Mouse (Mus musculus) urinary bladder, postnatal 4 days (tissue): Measurements from ENCODE around the gene Slc41a1.

Experiments used
- DNase-seq, 2 experiments: peaks; one replicate each; pipeline ENCODE4 v3.0.0; 2021 to 2022; ENCODE audit warnings: low spot score in 2 of 2

Gene Slc41a1

DNA sequence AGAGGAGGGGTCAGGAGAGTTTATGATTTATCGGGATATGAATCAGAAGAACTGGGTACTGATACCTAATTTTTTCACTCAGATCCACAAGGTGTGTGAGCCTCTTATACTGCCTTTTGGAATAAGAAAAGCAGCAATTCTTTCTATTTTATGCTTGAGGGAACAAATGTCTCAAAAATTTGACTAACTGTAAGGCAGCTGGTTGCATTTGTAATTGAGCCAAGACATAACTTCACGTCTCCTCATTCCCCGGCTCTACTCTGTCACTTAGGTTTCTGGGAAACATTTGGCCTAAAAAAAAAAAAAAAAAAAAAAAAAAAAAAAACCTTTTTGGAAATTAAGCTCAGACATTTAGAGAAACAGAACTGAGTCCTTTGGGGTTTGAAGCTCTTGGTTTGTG, 59.3 kb downstream of the Slc41a1 start:
- no peak for DNase-seq

- DNase-seq = no peak
Measured at GRCm38 (mm10) chr1:131890043-131890658, 62.9 kb downstream of the Slc41a1 start.

DNA sequence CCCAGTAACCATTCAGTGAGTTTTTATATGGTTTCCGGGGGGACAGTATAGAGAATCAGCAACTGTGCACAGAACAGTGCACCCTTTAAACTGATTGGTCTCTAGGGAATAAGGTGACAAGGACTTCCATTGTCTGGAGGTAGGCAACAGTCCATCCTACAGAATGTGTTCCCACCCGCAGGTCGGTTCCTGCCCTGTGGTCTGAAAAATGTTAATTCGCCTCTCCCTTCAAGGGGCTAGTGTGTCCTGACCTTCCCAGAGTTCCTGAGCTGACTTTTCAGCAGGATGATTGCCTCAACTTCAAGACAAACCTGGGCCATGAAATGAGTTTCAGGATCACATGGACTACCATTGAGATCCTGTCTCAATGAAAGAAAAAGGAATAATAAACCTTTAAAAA, 64.1 kb downstream of the Slc41a1 start:
- no peak for DNase-seq
